Mouse (Mus musculus) liver, adult 2 months (tissue): ENCODE data around the gene Ptar1.

Source experiments
- CTCF ChIP-seq: fragments of 200-500 bp; IDR thresholded peaks from 2 replicates; pipeline ENCODE4 v1.5.1; 2011; ENCODE audit warnings: low read depth, low read length, control low read depth
- POLR2A ChIP-seq: fragments of 200-500 bp; IDR thresholded peaks from 2 replicates; pipeline ENCODE4 v1.6.1; 2011; ENCODE audit warnings: low read length, control low read depth; ENCODE audit not compliant: insufficient read depth; ENCODE audit errors: extremely low read depth

DNA sequence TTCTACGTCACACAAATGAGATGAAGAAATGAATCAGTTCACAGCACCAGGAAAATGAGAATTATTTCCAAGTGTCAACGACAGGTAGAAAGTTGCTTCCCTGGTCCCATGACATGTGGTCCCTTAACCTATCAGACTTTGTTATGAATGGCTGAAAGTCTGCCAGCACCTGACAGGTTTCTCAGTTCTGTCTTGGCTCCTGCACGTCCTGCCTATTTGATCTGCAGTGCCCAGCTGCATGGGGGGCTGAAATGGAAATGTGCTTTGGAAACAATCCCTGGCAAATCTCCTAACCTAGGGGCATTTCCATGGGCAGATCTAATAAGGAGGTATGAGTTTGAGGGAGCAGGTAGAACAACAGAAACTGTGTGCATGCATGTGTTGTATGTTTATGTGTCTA is 59.3 kb downstream of the Ptar1 start:
- TF ChIP-seq CTCF (no peak), POLR2A (no peak)
